Mouse (Mus musculus): ENCODE measurements around the gene Tnfsf9. TPM values are rescaled to one million over a fixed set of nuclear protein-coding genes. Genes with fewer than 3 reads are reported as not detected.

The Tnfsf9 gene
- polyA plus RNA-seq, 1 experiment = 1.8 TPM

DNA sequence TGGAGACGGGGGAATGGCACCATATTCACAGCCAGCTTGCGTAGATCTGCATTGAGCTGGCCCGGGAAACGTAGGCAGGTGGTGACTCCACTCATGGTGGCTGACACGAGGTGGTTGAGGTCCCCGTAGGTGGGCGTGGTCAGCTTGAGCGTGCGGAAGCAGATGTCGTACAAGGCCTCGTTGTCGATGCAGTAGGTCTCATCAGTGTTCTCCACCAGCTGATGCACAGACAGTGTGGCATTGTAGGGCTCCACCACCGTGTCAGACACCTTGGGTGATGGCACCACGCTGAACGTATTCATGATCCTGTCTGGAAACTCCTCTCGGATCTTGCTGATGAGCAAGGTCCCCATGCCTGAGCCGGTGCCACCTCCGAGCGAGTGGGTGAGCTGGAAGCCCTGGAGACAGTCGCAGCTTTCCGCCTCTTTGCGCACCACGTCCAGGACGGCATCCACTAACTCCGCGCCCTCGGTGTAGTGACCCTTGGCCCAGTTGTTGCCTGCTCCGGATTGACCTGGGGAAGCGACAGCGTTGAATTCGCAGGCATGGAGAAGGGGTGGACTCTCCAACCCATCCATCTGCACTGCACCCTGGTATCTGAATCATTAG, 23.8 kb upstream of the Tnfsf9 start:
- no peak for TF ChIP-seq GATA1 (IDR thresholded peaks at IDR 0.05; ENCODE audit: low read length)

DNA sequence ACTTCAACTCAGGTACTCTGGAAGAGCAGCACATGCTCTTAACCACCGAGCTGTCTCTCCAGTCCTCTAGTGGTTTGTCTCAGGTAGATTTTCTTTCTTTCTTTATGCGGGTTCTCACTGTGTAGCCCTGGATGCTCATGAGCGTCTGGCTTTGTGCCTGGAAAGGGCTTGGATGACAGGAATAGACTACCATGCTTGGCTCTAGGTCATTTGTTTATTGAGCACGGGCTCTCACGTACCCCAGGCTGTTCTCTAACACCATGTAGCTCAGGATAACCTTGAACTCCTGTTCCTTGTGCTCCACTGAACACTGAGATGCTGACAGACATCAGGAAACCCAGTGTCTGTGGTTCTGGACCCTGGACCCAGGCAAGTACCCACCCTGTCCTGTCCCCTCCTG, 22.6 kb upstream of the Tnfsf9 start:
- no peak for TF ChIP-seq GATA1 (IDR thresholded peaks at IDR 0.05; ENCODE audit: low read length)

DNA sequence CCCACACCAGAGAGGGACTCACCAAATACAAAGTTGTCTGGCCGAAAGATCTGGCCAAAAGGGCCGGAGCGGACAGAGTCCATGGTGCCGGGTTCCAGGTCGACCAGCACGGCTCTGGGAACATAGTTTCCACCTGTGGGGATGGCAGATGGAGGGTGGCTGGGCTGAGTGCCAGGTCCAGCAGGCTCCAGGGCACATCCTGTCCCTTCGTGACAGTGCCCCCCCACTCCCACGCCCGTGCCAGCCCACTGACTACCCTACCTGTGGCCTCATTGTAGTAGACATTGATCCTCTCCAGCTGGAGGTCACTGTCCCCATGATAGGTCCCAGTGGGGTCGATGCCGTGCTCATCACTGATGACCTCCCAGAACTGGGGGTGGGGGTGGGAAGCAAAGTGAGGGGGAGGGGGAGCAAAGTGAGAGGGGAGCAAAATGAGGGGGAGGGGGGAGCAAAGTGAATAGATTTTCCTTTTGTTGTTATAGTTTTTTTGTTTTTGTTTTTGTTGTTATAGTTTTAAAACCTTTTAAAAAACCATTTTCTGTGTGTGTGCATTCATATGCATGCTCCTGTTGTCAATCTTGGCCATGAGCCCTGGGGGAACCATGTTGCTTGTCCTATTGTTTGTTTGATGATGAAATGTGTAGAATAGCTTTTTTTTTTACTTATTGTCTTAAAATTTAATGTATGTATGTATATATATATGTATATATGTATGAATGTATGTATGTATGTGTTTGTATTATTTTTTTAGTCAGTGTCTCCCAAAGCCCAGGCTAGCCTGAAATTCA, 19.0 kb upstream of the Tnfsf9 start:
- TF ChIP-seq GATA1 (IDR thresholded peaks at IDR 0.05; ENCODE audit: low read length) = no peak

DNA sequence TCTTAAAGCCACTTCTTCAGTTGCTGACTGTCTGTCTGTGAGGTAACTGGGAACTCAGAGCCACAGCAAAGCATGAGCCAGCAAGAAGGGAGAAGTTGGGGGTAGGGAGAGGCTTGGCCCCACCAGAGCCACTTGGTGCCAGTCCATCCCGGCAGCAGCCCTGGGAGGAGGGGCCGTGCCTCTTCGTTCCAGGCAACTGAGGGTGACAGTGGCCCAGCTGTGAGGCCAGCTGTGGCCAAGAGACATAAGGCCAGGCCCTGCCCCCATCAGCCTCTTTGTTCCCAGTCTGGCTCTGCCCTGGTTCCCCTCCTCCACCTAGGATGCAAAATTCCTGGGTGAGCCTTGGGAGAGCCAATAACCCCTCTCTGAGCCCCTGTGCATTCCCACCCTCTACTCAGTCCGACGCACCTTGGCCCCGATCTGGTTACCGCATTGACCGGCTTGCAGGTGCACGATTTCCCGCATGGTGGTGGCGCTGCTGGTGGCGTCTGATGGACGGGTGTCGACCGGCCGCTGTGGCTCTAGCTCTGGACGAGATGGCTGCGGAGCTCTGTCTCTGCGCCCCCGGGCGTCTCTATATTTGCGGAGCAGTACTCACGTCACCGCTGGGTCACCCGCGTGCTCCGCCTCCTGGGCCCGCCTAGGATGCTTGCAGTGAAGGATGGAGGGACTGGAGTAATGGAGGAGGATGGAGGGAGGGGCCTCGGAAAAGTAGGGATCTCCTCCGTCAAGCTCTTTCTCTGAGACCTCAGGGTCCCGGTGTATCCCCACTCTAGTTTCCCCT, 17.9 kb upstream of the Tnfsf9 start, which contains the start of gene Tubb4a:
Tubb4a (minus strand) TSS at position 734 of the 784 bp plus-strand sequence.
- TF ChIP-seq GATA1 (IDR thresholded peaks at IDR 0.05; ENCODE audit: low read length) = no peak

DNA sequence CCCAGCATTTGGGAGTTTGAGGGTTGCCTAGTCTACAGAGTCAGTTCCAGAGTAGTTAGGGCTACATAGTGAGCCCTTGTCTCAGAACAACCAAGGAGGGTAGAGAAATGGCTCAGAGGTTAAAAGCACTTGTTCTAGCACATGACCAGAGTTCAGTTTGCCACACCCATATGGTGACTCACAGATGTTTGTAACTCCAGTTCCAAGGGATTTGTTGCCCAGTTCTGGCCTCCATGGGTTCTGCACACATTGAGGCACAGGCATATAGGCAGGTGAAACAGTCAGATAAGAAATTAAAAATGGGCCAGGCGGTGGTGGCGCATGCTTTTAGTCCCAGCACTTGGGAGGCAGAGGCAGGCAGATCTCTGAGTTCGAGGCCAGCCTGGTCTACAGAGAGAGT, 10.9 kb upstream of the Tnfsf9 start:
- TF ChIP-seq GATA1 (IDR thresholded peaks at IDR 0.05; ENCODE audit: low read length) = no peak

DNA sequence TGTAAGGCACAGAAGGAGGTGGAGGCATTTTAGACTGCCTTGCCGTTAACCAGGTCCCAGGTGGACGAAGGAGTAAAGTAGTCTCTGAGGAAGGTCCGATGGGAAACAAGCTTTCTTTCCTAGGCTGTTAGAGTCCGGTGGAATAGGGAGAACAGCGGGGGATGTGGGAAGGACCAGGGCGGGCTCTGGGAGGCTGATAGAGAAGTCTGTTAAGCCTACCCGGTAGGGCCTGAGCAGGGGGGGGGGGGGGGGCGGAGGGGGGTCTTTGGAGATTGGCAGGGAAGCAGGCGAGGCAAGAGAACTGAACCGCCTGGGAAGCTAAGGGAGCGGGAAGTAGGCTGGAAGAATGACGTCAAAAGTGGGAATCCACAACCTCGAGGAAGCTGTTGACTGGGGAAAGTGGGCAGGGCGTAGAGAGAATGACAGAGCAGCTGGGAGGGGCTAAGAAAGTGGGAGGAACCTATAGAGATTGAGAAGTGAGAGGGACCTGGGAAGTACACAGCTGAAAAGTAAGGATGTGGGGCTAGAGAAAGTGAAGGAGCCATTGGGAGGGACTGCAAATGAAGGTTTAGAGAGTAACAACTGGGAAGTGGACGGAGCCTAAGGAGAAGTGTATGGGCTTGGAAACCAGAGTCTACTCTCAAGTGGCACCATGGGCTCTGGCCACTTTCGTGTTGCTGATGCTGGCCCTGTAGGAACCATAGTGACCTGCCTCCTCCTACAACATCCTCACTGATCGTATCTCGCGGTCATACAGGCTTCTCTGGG, 9.1 kb upstream of the Tnfsf9 start:
- TF ChIP-seq GATA1 (IDR thresholded peaks at IDR 0.05; ENCODE audit: low read length) = no peak

DNA sequence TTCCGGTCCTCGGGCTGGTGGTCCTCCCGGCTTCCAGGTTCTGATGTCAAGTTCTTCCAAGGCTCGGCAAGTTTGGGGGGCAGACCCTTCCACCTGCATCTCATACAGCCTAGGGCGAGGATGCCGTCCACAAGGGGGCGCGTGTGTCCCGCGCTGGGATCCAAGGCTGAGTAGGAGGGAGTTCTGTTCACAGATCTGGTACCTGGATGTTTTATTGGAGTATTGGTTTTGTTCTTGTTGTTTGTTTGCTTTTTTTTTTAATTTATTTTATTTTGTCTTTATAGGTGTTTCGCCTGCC, 8.6 kb upstream of the Tnfsf9 start:
- TF ChIP-seq GATA1 (IDR thresholded peaks at IDR 0.05; ENCODE audit: low read length) = no peak

DNA sequence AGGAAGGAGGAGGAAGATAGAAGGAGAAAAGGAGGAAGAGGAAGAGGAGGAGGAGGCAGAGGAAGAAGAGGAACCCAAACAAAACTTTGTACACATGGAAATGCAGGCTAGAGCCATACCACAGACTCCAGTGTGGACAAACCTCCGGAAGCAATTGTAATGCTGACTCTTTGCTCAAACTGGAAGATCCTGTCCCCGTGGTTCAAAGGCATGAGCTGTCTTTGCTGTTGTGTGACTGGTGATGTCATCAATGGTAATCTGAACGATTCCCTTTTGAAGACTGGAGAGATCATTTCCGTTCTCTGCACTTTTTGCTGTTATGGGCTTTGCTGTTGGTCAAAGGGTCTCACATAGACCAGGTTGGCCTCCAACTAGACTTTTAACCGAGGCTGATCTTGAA, 6.8 kb upstream of the Tnfsf9 start:
- no peak for TF ChIP-seq GATA1 (IDR thresholded peaks at IDR 0.05; ENCODE audit: low read length)

DNA sequence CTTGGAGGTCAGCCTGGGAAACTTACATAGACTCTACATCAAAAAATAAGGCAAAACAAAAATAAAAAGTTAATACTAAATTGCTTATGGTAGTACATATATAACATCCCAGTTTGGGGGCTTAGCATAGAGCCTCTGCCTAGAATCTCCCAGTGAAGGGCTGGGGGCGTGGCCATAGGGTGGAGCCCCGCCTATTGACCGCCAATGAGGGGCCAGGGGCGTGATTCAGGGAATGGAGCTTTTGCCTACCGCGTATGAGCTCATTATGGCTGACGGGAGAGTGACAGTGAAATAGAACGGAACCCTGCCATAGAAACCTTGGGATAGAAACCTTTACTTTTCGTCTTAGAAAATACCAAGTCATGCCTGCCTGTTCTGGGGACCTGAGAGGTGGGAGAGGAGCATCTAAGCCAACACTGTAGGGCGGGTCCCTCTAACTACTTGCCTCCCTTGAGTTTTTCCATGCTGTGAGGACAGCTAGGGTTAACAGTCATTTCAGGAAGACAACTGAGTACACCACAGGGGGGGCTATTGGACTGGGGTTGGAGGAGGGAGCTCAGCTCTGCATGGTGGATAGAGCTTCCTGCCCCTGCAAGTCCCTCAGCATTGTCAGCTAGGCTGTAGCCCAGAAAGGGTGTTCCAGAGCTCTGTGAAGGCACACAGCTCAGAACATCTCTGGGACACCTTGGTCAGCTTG, 5.3 kb upstream of the Tnfsf9 start:
- no peak for TF ChIP-seq GATA1 (IDR thresholded peaks at IDR 0.05; ENCODE audit: low read length)

DNA sequence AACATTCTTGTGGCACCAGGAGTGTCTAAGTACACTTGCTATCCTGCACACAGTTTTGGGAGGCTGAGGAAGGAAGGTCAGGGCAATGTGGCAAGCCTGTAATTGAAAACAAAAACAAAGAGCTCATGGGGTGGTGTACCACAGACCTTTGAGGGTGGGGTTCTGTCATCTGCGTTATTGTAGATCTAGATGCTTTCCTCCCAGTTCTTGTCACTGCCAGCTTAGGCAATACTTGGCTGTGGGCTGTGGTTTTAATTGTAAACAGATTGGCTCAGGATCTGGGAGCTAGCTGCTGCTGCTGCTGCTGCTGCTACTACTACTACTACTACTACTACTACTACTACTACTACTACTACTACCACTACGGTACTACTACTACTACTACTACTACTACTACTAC, 2.8 kb upstream of the Tnfsf9 start:
- TF ChIP-seq GATA1 (IDR thresholded peaks at IDR 0.05; ENCODE audit: low read length) = no peak

DNA sequence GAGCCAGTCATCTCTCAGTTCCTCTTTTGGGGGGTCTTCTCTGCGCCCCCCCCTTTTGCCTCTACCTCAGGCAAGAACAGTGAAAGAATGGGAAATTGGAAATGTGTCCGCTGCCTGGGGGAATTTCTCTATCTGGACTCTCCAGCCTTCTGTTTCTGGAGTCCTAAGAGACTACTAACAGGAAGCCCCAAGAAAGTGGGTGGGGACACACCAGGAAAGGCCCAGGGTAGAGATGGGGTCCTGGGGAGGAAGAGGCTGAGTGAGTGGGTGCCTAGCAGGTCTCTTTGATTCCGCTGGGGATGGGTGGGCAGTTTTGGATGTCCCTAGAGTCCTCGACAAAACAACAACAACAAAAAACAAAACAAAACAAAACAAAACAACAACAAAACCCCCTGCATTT, 629 bp upstream of the Tnfsf9 start:
- no peak for TF ChIP-seq GATA1 (IDR thresholded peaks at IDR 0.05; ENCODE audit: low read length)

DNA sequence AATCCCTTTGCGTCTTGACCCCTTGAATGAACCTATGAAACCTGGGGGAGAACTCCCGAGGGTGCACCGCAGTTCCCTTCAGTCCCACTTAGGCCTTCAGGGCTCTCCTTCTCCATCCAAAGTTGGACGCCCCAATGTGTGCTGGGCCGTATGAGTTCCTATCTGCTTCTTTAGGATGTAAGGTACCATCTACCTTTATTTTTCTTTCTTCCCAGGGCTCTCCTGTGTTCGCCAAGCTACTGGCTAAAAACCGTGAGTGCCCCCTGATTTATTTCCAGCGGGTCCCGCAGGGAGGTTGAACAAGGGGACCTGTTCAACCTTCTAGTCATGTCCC, 877 bp downstream of the Tnfsf9 start:
- no peak for TF ChIP-seq GATA1 (IDR thresholded peaks at IDR 0.05; ENCODE audit: low read length)

DNA sequence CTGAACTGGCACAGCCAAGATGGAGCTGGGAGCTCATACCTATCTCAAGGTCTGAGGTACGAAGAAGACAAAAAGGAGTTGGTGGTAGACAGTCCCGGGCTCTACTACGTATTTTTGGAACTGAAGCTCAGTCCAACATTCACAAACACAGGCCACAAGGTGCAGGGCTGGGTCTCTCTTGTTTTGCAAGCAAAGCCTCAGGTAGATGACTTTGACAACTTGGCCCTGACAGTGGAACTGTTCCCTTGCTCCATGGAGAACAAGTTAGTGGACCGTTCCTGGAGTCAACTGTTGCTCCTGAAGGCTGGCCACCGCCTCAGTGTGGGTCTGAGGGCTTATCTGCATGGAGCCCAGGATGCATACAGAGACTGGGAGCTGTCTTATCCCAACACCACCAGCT, 1.9 kb downstream of the Tnfsf9 start:
- TF ChIP-seq GATA1 (IDR thresholded peaks at IDR 0.05; ENCODE audit: low read length) = no peak

DNA sequence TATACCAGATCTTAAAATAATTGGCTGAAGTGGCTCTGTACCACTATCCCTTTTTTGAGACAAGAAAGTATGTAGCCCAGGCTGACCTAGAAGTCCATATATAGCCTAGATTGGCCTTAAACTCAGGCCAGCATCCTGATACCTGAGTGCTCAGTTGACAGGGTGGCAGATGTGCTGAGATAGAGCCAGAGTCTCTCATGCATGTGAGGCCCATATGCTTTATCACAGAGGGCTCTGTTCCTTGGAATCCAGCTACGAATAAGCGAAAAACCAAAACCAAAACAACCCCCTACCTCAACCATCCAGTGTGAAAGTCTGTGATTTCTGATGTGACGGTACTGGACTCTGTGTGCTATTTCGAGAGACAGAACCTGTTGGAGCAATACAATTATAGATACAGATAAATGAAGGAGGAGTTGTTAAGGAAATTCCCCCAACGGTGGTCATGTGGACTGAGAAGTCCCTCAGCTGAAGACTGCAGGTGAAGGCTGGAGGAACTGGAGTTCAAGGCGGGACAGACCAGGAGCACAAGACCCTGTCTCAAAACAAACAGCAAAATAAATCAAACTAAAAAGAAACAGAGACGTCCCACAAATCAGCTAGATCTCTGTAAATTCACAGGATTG, 3.0 kb downstream of the Tnfsf9 start:
- no peak for TF ChIP-seq GATA1 (IDR thresholded peaks at IDR 0.05; ENCODE audit: low read length)

DNA sequence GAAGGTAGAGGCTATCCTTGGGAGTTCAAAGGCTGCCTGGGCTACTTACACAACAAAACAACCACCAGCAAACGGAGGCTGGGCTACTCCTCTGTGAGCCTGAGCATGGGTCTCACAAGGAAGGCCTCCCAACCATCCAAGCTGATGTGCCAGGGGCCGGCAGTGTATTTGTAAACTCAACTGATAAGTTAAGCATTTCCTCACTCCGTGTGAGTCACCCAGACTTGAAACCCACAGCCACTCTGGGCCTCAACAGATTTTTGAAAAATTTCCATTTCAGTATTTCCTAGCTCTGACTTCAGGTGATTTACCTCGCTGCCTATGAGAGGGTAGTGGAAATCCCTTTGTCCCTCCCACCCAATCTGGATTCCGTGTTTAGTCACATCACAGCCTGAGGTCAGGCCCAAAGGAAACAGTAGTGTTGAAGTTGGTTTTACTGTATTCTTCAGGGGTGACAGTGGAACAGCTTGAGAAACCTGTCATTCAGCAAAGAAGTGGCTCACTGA, 3.6 kb downstream of the Tnfsf9 start:
- no peak for TF ChIP-seq GATA1 (IDR thresholded peaks at IDR 0.05; ENCODE audit: low read length)
